Mouse (Mus musculus): ENCODE data around the gene 9930111J21Rik2.
"Not testable (repeated sequence)": the region's sequence is repeated elsewhere in the genome, so short reads cannot be mapped to it uniquely, and the experiment has no call there.

DNA sequence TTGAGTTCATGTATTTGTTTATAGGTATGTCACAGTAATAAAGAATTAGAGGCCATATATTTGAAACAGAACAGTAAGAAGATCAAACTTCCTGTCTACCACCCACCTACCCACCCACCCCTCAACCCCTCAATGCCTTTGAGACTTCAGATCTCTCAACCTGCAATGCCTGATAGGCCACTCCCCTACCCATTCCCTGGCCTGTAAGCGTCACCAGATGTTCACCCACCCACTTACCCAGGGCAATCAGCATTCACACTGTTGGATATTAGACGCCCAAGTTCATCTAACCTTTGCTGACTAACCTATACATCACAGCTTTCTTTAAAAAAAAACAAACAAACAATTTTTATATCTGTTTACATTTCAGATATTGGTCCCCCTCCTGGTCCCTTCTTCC lies 61.1 kb downstream of the 9930111J21Rik2 start:
- TF ChIP-seq EP300 (optimal IDR thresholded peaks at IDR 0.05); CTCF (IDR thresholded peaks at IDR 0.05; ENCODE audit: low read depth): not testable (repeated sequence)

All from stomach, postnatal 0 days (tissue).